Mouse (Mus musculus) kidney, embryonic 14.5 days (tissue): ENCODE data around the gene Otub1. TPM values are rescaled to one million over a fixed set of nuclear protein-coding genes. Genes with fewer than 3 reads are reported as not detected.

Experiments
- ATAC-seq: fragments of 200-750 bp; cut with Nextera tagmentation; 2 replicates; pipeline ENCODE4 v1.8.0; 2017; ENCODE audit warnings: moderate number of reproducible peaks, mild to moderate bottlenecking, moderate TSS enrichment, moderate library complexity; ENCODE audit not compliant: low FRiP score, low TSS enrichment
- H3K27ac ChIP-seq: fragments of 300-500 bp; sonication (generic); 2 replicates; pipeline ENCODE4 v1.5.1; 2014; ENCODE audit warnings: low read depth, mild to moderate bottlenecking, low read length, moderate library complexity, mixed read lengths
- H3K27me3 ChIP-seq: fragments of 300-500 bp; sonication (generic); 2 replicates; pipeline ENCODE4 v1.6.1; 2014; ENCODE audit warnings: mild to moderate bottlenecking, low read length; ENCODE audit not compliant: control insufficient read depth, insufficient read depth
- H3K36me3 ChIP-seq: fragments of 300-500 bp; sonication (generic); 2 replicates; pipeline ENCODE4 v1.6.1; 2014; ENCODE audit warnings: low read length, mixed read lengths; ENCODE audit not compliant: control insufficient read depth, insufficient read depth
- H3K4me1 ChIP-seq: fragments of 300-500 bp; sonication (generic); 2 replicates; pipeline ENCODE4 v1.6.1; 2014; ENCODE audit warnings: low read length, mixed read lengths; ENCODE audit not compliant: control insufficient read depth, insufficient read depth
- H3K4me2 ChIP-seq: fragments of 300-500 bp; sonication (generic); replicated peaks from 2 replicates; pipeline ENCODE4 v1.6.1; 2014; ENCODE audit warnings: low read depth, mild to moderate bottlenecking, low read length
- H3K4me3 ChIP-seq: fragments of 300-500 bp; sonication (generic); 2 replicates; pipeline ENCODE4 v1.5.1; 2014; ENCODE audit warnings: mild to moderate bottlenecking, low read length
- H3K9ac ChIP-seq: fragments of 300-500 bp; sonication (generic); 2 replicates; pipeline ENCODE4 v1.6.1; 2014; ENCODE audit warnings: low read depth, mild to moderate bottlenecking, low read length, moderate library complexity
- H3K9me3 ChIP-seq: fragments of 300-500 bp; sonication (generic); 2 replicates; pipeline ENCODE4 v1.6.1; 2016; ENCODE audit warnings: low read length; ENCODE audit not compliant: control insufficient read depth
- WGBS: fragments of 180-500 bp; shearing (Covaris S2); extraction: QIAGEN DNeasy Blood & Tissue Kit; methylation state at CpG from one replicate; pipeline ENCODE4 v1.1.7; 2014; 5-methylcytosine and 5-hydroxymethylcytosine counted together
- polyA plus RNA-seq: library from polyadenylated mRNA; unstranded; fragments of >200 nt; fragmentation: Nextera tagmentation; extraction: Ambion mirVana; gene quantifications from 2 replicates; pipeline ENCODE4 v1.2.1, GENCODE M21; 2014

Gene Otub1
- polyA plus RNA-seq, 1 experiment from 2014 or later, result 237 TPM

- H3K9ac ChIP-seq, result peak overlapping the region; percentile 40
- H3K9me3 ChIP-seq, result no peaks in the 10 kb centered on the region
- H3K4me3 ChIP-seq, result no peak overlapping the region
- H3K27ac ChIP-seq, result no peak overlapping the region
- peaks cover 43% of the 10 kb centered on the region for H3K4me1 ChIP-seq
- peaks cover 35% of the 10 kb centered on the region for H3K27me3 ChIP-seq
- 6% methylated on average over 13 of the region's 14 CpGs for WGBS
- no peaks in the 10 kb centered on the region for H3K36me3 ChIP-seq
- H3K4me2 ChIP-seq, result no peak overlapping the region; the same call in 1 of the 2 replicates
- ATAC-seq, result 0 out of 2 replicates have a peak, but pooled peaks have one; percentile 43
Measured at GRCm38 (mm10) chr19:7160151-7160906, 45.8 kb downstream of the Otub1 start.

DNA sequence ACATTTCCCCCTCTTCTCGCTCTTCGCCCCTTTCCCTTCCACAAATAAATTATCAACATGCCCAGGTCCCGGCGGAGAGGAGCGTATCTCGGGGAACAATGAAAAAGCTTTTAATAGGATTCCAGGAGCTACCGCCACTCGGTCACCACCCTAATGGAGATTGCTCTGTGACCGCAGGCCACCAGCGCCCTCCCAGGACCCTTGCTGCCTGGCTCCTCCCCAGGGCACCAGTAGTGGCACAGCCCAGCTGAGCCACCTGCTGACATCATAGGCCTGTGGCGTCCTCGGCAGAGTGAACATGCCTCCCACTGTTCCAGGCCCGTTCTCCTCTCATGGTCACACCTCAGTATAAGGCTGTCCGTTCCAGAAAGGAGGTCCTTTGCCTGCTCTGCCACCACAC lies 48.4 kb downstream of the Otub1 start:
- peaks cover 33% of the 10 kb centered on the region for H3K4me1 ChIP-seq
- no peak overlapping the region for H3K9ac ChIP-seq
- no peak overlapping the region for H3K27ac ChIP-seq
- ATAC-seq, result no peak
- no peaks in the 10 kb centered on the region for H3K9me3 ChIP-seq
- no peak overlapping the region for H3K4me2 ChIP-seq
- H3K27me3 ChIP-seq, result peaks cover 15% of the 10 kb centered on the region
- H3K4me3 ChIP-seq, result no peak overlapping the region
- H3K36me3 ChIP-seq, result no peaks in the 10 kb centered on the region
- WGBS, result 28% methylated on average over 14 of the region's 14 CpGs

GRCm38 (mm10) chr19:7155196-7155595 lies 50.9 kb downstream of the Otub1 start:
- 71% methylated on average over 6 of the region's 6 CpGs for WGBS
- no peak overlapping the region for H3K4me3 ChIP-seq
- no peaks in the 10 kb centered on the region for H3K36me3 ChIP-seq
- no peak overlapping the region for H3K4me2 ChIP-seq
- peaks cover 10% of the 10 kb centered on the region for H3K27me3 ChIP-seq
- H3K27ac ChIP-seq, result no peak overlapping the region
- H3K9me3 ChIP-seq, result no peaks in the 10 kb centered on the region
- no peak for ATAC-seq
- H3K9ac ChIP-seq, result no peak overlapping the region
- peaks cover 30% of the 10 kb centered on the region for H3K4me1 ChIP-seq

GRCm38 (mm10) chr19:7153232-7153631 lies 52.9 kb downstream of the Otub1 start:
- H3K4me1 ChIP-seq, result peaks cover 41% of the 10 kb centered on the region

GRCm38 (mm10) chr19:7151927-7152653 lies 54.0 kb downstream of the Otub1 start:
- Histone ChIP-seq H3K4me1 (peaks cover 37% of the 10 kb centered on the region), H3K4me3 (no peak overlapping the region), H3K9me3 (no peaks in the 10 kb centered on the region), H3K27me3 (peaks cover 4% of the 10 kb centered on the region; the same call in 1 of the 2 replicates), H3K27ac (no peak overlapping the region), H3K9ac (no peak overlapping the region), H3K4me2 (no peak overlapping the region), H3K36me3 (no peaks in the 10 kb centered on the region)
- ATAC-seq, result no peak
- 92% methylated on average over 6 of the region's 6 CpGs for WGBS

More at GRCm38 (mm10) chr19:7153232-7153631, 52.9 kb downstream of the Otub1 start:
- no peak overlapping the region for H3K4me3 ChIP-seq
- H3K4me2 ChIP-seq, result no peak overlapping the region
- H3K9ac ChIP-seq, result no peak overlapping the region
- no peaks in the 10 kb centered on the region for H3K9me3 ChIP-seq
- H3K36me3 ChIP-seq, result no peaks in the 10 kb centered on the region
- 32% methylated on average over 7 of the region's 7 CpGs for WGBS
- ATAC-seq, result peak; percentile 13; the same call in 1 of the 2 replicates
- H3K27ac ChIP-seq, result no peak overlapping the region
- H3K27me3 ChIP-seq, result peaks cover 4% of the 10 kb centered on the region; the same call in 1 of the 2 replicates

DNA sequence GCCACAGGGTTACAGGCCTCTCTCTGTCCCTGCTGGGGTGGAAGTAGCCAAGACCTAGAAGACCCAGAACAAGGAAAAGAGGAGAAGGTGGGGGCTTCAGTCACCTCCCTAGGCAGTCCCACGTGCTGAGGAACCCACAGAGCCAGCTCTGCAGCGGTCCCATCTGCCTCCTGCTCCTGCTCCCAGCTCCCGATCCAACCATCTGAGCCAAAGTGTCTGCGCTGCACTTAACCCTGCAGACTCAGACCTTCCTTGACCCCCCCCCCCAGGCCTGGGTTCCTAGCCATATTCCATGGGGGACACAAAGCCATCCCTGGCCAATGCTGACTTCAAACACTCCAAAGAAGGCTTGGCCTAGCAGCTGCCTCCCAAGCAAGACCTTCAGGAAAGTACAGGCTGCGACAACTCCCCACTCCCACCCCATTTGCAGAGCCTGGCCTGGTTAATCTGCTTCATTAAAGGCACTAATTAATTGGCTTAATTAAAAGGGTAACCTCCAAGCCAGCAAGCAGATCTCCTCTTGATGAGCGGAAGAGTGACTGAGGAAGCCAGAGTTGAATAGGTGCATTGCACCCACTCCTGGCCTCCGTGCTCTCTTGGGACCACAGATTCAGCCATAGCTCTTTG lies 54.7 kb downstream of the Otub1 start:
- no peak overlapping the region for H3K27ac ChIP-seq
- H3K4me2 ChIP-seq, result no peak overlapping the region
- WGBS, result 80% methylated on average over 7 of the region's 7 CpGs
- ATAC-seq, result no peak
- no peak overlapping the region for H3K4me3 ChIP-seq
- H3K9ac ChIP-seq, result no peak overlapping the region
- no peaks in the 10 kb centered on the region for H3K36me3 ChIP-seq
- H3K4me1 ChIP-seq, result peaks cover 30% of the 10 kb centered on the region
- H3K27me3 ChIP-seq, result peaks cover 9% of the 10 kb centered on the region; the same call in 1 of the 2 replicates
- H3K9me3 ChIP-seq, result no peaks in the 10 kb centered on the region

DNA sequence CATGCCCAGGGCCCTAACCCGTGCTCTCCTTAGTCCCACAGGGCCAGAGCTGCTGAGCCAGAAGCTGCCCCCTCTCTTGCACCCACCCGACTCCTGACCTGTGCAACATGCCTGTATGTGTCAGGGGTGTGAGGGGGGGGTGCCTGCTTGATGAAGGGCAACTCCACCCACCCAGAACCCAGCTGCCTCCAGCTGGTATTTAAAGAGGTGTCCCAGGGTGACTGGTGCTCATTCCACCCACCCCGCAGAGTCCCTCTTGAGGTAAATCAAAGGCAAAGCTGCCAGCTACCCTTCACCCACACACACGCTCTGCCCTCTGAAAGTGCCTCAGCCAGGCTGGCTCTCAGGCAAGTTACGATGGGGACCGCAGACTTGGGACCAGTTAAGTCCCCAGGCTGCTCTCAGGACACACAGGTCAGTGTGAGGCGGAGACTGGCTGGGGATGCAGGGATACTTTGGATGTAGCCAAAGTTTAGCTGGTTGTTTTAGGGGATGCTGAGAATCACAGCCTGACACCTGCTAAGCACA lies 56.9 kb downstream of the Otub1 start:
- no peaks in the 10 kb centered on the region for H3K36me3 ChIP-seq
- no peak overlapping the region; the same call in 1 of the 2 replicates for H3K9ac ChIP-seq
- H3K4me1 ChIP-seq, result peaks cover 23% of the 10 kb centered on the region
- 67% methylated on average over 7 of the region's 7 CpGs for WGBS
- H3K4me3 ChIP-seq, result no peak overlapping the region
- H3K4me2 ChIP-seq, result no peak overlapping the region
- no peak overlapping the region for H3K27ac ChIP-seq
- ATAC-seq, result no peak
- no peaks in the 10 kb centered on the region for H3K9me3 ChIP-seq
- H3K27me3 ChIP-seq, result peaks cover 21% of the 10 kb centered on the region

- H3K9me3 ChIP-seq, result no peaks in the 10 kb centered on the region
- no peak overlapping the region; the same call in 1 of the 2 replicates for H3K9ac ChIP-seq
- no peak for ATAC-seq
- H3K4me3 ChIP-seq, result no peak overlapping the region
- no peak overlapping the region for H3K4me2 ChIP-seq
- H3K36me3 ChIP-seq, result no peaks in the 10 kb centered on the region
- WGBS, result 69% methylated on average over 8 of the region's 8 CpGs
- no peak overlapping the region for H3K27ac ChIP-seq
- H3K4me1 ChIP-seq, result peaks cover 29% of the 10 kb centered on the region
- H3K27me3 ChIP-seq, result peaks cover 21% of the 10 kb centered on the region
Measured at GRCm38 (mm10) chr19:7148541-7149085, 57.5 kb downstream of the Otub1 start.
